Mouse (Mus musculus): ENCODE data around the gene Celsr1. TPM values are rescaled to one million over a fixed set of nuclear protein-coding genes. Genes with fewer than 3 reads are reported as not detected.

The Celsr1 gene
- polyA plus RNA-seq, 2 experiments from 2014 or later, result 3.3 to 3.8 TPM

GRCm38 (mm10) chr15:85953458-85953857 lies 80.1 kb downstream of the Celsr1 start:
- ATAC-seq, result no peak

- ATAC-seq, result no peak
Observed at GRCm38 (mm10) chr15:85949421-85950164, 84.0 kb downstream of the Celsr1 start.

GRCm38 (mm10) chr15:85947967-85948366 lies 85.6 kb downstream of the Celsr1 start:
- no peak for ATAC-seq

- ATAC-seq, result no peak
Observed at GRCm38 (mm10) chr15:85947541-85947940, 86.0 kb downstream of the Celsr1 start.

- no peak for ATAC-seq
Observed at GRCm38 (mm10) chr15:85935627-85936049, 97.9 kb downstream of the Celsr1 start.

GRCm38 (mm10) chr15:85928161-85928560 lies 105.4 kb downstream of the Celsr1 start:
- ATAC-seq, result no peak

- ATAC-seq, result no peak
Observed at GRCm38 (mm10) chr15:85921855-85922254, 111.7 kb downstream of the Celsr1 start.

GRCm38 (mm10) chr15:85919892-85920248 lies 113.7 kb downstream of the Celsr1 start:
- ATAC-seq, result no peak

- no peak for ATAC-seq
Observed at GRCm38 (mm10) chr15:85919191-85919891, 114.2 kb downstream of the Celsr1 start.

GRCm38 (mm10) chr15:85913605-85914004 lies 120.0 kb downstream of the Celsr1 start:
- ATAC-seq, result no peak

- no peak for ATAC-seq
Observed at GRCm38 (mm10) chr15:85909931-85910330, 123.6 kb downstream of the Celsr1 start.

- no peak for ATAC-seq
Observed at GRCm38 (mm10) chr15:85909492-85909829, 124.1 kb downstream of the Celsr1 start.

- ATAC-seq, result no peak
Observed at GRCm38 (mm10) chr15:85908660-85909491, 124.7 kb downstream of the Celsr1 start.

GRCm38 (mm10) chr15:85903826-85904225 lies 129.8 kb downstream of the Celsr1 start:
- ATAC-seq, result no peak

- no peak for ATAC-seq
Observed at GRCm38 (mm10) chr15:85902505-85902904, 131.1 kb downstream of the Celsr1 start.

GRCm38 (mm10) chr15:85900801-85901200 lies 132.8 kb downstream of the Celsr1 start:
- ATAC-seq, result no peak

GRCm38 (mm10) chr15:85900318-85900717 lies 133.3 kb downstream of the Celsr1 start:
- no peak for ATAC-seq

- no peak for ATAC-seq
Observed at GRCm38 (mm10) chr15:85899396-85899795, 134.2 kb downstream of the Celsr1 start.

GRCm38 (mm10) chr15:85897113-85897512 lies 136.5 kb downstream of the Celsr1 start:
- no peak for ATAC-seq

- peak; percentile 81 for ATAC-seq
Observed at GRCm38 (mm10) chr15:85896284-85896683, 137.3 kb downstream of the Celsr1 start.

GRCm38 (mm10) chr15:85893871-85894270 lies 139.7 kb downstream of the Celsr1 start:
- no peak for ATAC-seq

- ATAC-seq, result no peak
Observed at GRCm38 (mm10) chr15:85892498-85893118, 141.0 kb downstream of the Celsr1 start.

GRCm38 (mm10) chr15:85891971-85892370 lies 141.6 kb downstream of the Celsr1 start:
- no peak for ATAC-seq
